Mouse (Mus musculus) spleen, postnatal 14 days (tissue): ENCODE data around the gene Rasl10b.

Experiments used
- DNase-seq, 2 experiments: peaks; one replicate each; pipeline ENCODE4 v3.0.0; 2021 to 2022; ENCODE audit warnings: low spot score in 2 of 2

The Rasl10b gene

GRCm38 (mm10) chr11:83465976-83466375 is 57.0 kb downstream of the Rasl10b start:
- no peak for DNase-seq

GRCm38 (mm10) chr11:83467120-83467652 is 58.2 kb downstream of the Rasl10b start:
- no peak for DNase-seq

GRCm38 (mm10) chr11:83468765-83469164 is 59.8 kb downstream of the Rasl10b start:
- no peak for DNase-seq
